Mouse (Mus musculus): ENCODE data around the gene Agmat.
"Not testable (repeated sequence)": the region's sequence is repeated elsewhere in the genome, so short reads cannot be mapped to it uniquely, and the experiment has no call there.

The Agmat gene

DNA sequence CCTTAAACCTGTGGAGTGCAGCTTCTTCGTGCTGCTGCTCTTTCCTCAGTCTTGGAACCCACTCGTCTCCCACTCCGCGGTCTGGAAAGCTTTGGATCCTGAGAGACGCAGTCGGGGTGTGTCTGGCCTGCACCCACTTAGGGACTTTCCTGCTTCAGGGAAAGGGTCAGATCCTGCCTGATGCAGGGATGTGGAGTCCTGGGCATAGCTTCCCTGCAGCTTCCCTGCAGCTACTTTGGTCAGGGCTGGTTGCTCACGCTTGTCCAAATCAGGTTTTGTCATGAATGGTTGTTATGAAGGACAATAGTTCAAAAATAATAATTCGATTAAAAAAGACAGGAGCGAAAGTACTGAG, 11.3 kb upstream of the Agmat start:
- DNase-seq (ENCODE audit: low spot score): no peak

DNA sequence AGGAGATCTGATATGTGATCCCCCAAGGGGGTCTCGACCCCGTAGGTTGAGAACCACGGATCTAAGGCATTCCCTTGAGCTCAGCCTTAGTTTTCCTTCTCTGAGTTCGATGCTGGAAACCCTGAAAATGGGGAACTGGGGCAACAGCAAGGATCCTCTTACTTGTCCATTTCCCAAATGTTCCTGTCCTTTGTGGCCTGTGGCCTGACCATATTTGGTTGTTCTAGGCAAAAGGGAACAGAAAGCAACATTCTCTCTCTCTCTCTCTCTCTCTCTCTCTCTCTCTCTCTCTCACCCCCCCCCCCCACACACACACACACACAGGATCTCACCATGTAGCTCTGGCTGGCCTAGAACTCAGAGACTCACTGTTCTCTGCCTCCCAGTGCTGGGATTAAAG, 9.6 kb upstream of the Agmat start:
- DNase-seq (ENCODE audit: low spot score): no peak

- DNase-seq (ENCODE audit: low spot score): no peak
Measured at GRCm38 (mm10) chr4:141738015-141738414, 8.5 kb upstream of the Agmat start.

GRCm38 (mm10) chr4:141741856-141742255, 4.6 kb upstream of the Agmat start:
- DNase-seq (ENCODE audit: low spot score): no peak

DNA sequence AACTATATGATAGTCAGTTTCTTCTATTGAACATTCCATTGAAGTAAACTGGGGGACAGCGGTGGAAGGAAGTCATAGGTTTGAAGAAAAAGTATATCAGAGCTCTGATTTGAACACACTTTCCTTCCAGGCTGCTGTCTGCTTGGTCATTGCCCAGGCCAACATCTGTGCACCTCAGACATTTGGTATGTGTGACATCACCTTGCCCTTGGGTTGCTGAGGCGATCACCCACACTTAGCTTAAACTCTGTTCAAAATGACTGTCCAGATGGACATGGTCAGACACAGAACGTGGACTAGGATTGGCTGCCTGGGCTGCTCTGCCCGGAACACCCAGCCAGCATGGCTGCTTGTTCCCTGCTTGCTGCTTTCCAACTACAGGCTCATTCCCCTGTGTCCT, 4.1 kb upstream of the Agmat start:
- DNase-seq (ENCODE audit: low spot score): no peak

- no peak for DNase-seq (ENCODE audit: low spot score)
Measured at GRCm38 (mm10) chr4:141749557-141749956, 3.1 kb downstream of the Agmat start.

GRCm38 (mm10) chr4:141750826-141751225, 4.4 kb downstream of the Agmat start:
- DNase-seq (ENCODE audit: low spot score): no peak

DNA sequence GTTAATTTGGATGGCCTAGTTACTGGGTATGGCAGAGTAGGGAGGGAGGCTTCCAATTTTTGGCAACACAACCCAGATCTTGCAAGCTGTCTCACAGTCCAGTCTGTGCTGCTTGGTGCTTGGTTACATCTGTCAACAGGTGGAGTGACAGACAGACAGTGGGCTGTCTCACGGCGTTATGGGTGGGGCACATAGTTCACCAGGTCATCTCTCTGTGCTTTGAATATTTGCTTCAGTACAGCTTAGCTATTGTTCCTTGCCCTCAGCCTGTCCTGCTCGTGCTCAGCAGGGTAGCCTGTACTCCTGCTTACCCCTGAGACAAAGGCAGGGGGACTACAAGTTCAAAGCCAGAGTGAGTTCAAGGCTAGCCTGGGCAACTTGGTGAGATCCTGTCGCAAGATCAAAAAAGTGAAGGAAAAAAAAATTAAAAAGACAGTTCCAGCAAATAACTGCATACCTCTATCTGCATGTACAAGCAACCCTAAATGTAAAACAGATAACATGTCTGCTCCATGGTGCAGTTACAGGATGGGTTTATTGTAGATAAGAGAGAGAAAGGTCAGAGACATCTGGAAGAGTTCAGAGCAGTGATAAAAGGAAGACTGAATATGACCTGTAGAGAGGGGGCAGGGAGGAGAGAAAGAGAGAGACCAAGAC, 5.1 kb downstream of the Agmat start:
- no peak for DNase-seq (ENCODE audit: low spot score)

DNA sequence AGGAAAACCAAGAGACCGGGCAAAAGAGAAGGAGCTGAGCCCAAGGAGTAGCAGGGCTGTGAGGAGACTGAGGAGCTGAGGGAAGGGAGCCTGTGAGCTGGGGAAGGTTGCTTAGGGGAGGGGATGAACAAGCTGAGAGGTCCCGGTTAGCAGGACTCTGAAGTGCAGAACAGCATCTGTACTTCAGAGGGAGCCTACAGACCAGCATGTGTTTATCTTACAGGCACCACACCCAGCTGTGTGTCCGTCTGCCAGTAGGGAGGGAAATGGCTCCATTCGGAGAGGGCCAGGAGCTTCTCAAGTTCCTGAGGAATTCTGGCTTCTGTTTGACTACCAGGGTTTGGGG, 5.6 kb downstream of the Agmat start:
- peak; percentile 43 for DNase-seq (ENCODE audit: low spot score)

DNA sequence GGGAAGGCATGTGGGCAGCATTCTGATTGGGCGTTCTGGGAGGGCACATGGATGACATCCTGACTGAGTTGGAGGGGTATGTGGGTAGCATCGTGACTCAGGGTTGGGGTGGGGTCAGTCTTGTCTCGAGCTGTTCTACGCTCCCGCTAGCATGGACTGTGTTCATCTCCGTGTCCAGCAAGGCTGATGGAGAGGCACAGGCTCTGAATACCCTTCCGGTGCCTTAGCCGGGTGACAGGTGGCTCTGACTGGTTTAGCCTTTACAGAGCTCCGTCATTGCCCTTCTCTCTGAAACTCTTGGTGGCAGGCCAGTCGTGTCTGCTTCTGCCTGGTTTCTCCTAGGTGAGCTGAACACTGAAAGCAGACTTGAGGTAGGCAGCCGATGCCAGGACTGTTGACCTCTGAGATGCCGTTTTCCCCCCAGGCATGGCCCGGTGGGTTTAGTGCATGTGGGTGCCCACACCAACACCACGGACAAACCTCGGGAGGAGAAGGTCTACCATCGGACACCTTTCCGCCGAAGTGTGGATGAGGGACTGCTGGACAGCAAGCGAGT, 9.0 kb downstream of the Agmat start:
- no peak for DNase-seq (ENCODE audit: low spot score)

- DNase-seq (ENCODE audit: low spot score): no peak
Measured at GRCm38 (mm10) chr4:141757124-141757523, 10.7 kb downstream of the Agmat start.

DNA sequence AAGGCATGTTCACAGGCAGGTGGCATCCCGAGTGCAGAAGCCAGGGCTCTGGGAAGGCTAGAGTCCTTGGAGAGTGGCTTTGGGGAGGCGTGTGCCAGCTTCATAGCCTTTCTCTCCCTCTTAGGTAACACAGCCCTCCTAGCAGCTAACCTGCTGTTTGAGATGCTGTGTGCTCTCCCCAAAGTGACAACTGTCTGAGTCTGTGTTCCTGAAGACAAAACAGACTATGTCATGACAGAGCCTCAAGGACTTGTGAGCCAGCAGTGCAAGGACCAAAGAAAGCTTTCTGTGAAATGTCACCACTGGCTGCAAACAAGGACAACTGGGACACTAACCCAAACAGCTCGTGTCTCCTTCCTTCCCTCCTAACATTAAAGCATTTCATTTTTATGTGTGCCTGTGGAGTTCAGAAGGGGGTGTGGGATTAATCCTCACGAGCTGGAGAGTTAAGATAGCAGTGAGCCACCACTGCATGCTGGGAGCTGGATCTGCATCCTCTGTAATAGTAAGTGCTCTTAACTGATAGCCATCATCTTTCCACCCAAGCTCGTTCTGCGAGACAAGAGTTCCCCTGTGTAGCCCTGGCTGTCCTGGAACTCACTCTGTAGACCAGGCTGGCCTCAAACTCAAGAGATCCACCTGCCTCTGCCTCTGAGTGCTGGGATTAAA, 12.5 kb downstream of the Agmat start:
- DNase-seq (ENCODE audit: low spot score): no peak

DNA sequence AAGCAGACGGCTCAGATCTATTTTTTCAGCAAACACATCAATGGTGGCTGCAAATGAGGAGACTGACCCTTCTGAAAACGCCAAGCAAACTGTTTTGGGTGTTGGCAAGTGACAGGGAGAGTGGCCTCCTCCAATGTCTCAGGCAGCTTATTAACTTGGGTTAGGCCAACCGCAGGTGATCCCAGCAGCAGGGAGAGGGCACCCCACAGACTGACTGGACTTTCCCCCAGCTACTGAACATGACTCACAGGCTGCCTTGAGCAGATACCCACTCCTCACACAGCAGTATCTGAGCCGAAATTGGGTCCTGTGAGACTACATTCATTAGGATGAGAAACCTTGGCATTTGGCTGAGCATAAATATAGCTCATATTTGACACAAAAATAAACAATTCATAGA, 14.5 kb downstream of the Agmat start:
- DNase-seq (ENCODE audit: low spot score): no peak

DNA sequence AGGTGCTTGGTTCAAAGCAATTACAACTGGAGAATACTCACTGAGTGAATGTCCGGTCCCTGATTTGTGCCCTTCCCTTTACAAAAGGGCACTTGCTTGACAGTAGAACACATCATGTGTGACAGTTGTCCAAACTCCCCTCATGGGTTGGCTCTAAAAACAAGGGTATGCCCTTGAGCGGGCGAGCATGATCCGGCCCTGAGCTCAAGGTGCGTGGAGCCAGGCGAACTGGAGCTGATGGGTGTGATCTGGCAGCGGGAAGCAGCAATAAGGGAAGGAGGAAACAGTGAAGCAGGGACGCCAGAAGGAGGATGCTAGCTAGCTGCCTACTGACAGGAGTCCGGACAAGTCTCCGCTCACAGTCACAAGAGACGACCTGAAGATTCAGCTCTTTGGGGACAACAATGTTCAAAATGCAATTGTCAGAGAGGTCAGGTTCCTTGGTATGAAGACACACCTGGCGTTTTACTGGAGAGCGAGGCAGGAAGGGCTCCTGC, 15.7 kb downstream of the Agmat start:
- no peak for DNase-seq (ENCODE audit: low spot score)

GRCm38 (mm10) chr4:141763476-141763875, 17.0 kb downstream of the Agmat start:
- DNase-seq (ENCODE audit: low spot score): no peak

- DNase-seq (ENCODE audit: low spot score): no peak
Measured at GRCm38 (mm10) chr4:141765008-141765407, 18.5 kb downstream of the Agmat start.

- no peak for DNase-seq (ENCODE audit: low spot score)
Measured at GRCm38 (mm10) chr4:141766316-141766667, 19.8 kb downstream of the Agmat start.

GRCm38 (mm10) chr4:141766668-141767352, 20.3 kb downstream of the Agmat start:
- DNase-seq (ENCODE audit: low spot score): no peak

GRCm38 (mm10) chr4:141767353-141768036, 21.0 kb downstream of the Agmat start:
- no peak for DNase-seq (ENCODE audit: low spot score)

GRCm38 (mm10) chr4:141769501-141770160, 23.2 kb downstream of the Agmat start:
- DNase-seq (ENCODE audit: low spot score): no peak

- no peak for DNase-seq (ENCODE audit: low spot score)
Measured at GRCm38 (mm10) chr4:141771823-141772222, 25.4 kb downstream of the Agmat start.

DNA sequence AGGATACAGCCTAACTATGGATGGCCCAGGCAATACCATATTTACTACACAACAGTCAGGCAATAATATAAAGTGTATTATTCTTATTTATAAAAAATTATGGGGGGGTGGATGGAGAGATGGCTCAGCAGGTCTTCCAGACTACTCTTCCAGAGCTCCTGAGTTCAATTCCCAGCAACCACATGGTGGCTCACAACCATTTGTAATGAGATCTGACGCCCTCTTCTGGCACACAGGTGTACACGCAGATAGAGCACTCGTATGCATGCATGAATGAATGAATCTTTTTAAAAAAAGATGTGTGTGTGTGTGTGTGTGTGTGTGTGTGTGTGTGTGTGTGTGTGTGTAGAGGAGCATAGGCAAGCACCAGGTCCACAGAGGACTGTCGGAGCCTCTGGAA, 26.5 kb downstream of the Agmat start:
- not testable (repeated sequence) for DNase-seq (ENCODE audit: low spot score)

Data from embryo, embryonic 10.5 days (tissue).